Mouse (Mus musculus): Measurements from ENCODE around the gene Crb2. TPM values are rescaled to one million over a fixed set of nuclear protein-coding genes. Genes with fewer than 3 reads are reported as not detected.

Gene Crb2
- polyA plus RNA-seq, 1 experiment from 2014 or later = 4.2 TPM

DNA sequence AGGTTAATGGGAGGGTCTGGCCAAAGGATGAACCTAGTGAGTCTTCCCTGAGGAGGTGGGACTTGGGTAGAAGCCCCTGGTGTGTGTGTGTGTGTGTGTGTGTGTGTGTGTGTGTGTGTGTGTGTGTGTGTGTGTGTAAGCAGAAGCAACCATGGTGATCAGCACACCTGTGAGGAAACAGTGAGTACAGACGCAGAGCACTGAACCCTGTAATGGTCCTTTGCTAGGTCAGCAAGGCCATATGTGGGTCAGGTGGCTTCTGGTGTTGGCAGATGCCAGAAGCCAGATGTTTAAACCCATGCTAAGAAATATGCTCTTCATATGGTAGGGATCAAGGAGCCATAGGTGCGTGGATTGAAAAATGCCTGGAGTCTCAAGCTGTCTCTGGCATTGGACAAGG, 11.5 kb upstream of the Crb2 start:
- Histone ChIP-seq H3K4me1 (ENCODE audit: control insufficient read depth, insufficient read depth, low read length) (peaks cover 19% of the 10 kb centered on the region), H3K36me3 (ENCODE audit: control insufficient read depth, insufficient read depth, low read length) (no peaks in the 10 kb centered on the region), H3K9ac (ENCODE audit: low read depth, low read length) (no peak overlapping the region), H3K4me3 (ENCODE audit: low read depth, low read length) (no peak overlapping the region), H3K27me3 (ENCODE audit: control insufficient read depth, insufficient read depth, low read depth, low read length) (no peaks in the 10 kb centered on the region), H3K4me2 (ENCODE audit: low read length) (no peak overlapping the region), H3K9me3 (replicated peaks; ENCODE audit: control insufficient read depth, low read length, poor library complexity, severe bottlenecking) (no peaks in the 10 kb centered on the region), H3K27ac (ENCODE audit: low read length) (no peak overlapping the region)
- no peak for ATAC-seq
- whole genome bisulfite sequencing = 97% methylated on average over 2 of the region's 2 CpGs

GRCm38 (mm10) chr2:37765082-37765483, 11.0 kb upstream of the Crb2 start:
- H3K4me3 ChIP-seq (ENCODE audit: low read depth, low read length) = no peak overlapping the region
- peak overlapping the region; percentile 8; the same call in 1 of the 2 replicates for H3K9ac ChIP-seq (ENCODE audit: low read depth, low read length)
- WGBS = 25% methylated on average over 21 of the region's 21 CpGs
- no peak overlapping the region; the same call in 1 of the 2 replicates for H3K4me2 ChIP-seq (ENCODE audit: low read length)
- no peaks in the 10 kb centered on the region for H3K27me3 ChIP-seq (ENCODE audit: control insufficient read depth, insufficient read depth, low read depth, low read length)
- H3K36me3 ChIP-seq (ENCODE audit: control insufficient read depth, insufficient read depth, low read length) = no peaks in the 10 kb centered on the region
- no peak overlapping the region for H3K27ac ChIP-seq (ENCODE audit: low read length)
- peaks cover 19% of the 10 kb centered on the region for H3K4me1 ChIP-seq (ENCODE audit: control insufficient read depth, insufficient read depth, low read length)
- no peaks in the 10 kb centered on the region for H3K9me3 ChIP-seq (replicated peaks; ENCODE audit: control insufficient read depth, low read length, poor library complexity, severe bottlenecking)
- no peak for ATAC-seq

GRCm38 (mm10) chr2:37766027-37766761, 9.9 kb upstream of the Crb2 start:
- no peak for ATAC-seq
- no peak overlapping the region for H3K9ac ChIP-seq (ENCODE audit: low read depth, low read length)
- 31% methylated on average over 10 of the region's 11 CpGs for WGBS

DNA sequence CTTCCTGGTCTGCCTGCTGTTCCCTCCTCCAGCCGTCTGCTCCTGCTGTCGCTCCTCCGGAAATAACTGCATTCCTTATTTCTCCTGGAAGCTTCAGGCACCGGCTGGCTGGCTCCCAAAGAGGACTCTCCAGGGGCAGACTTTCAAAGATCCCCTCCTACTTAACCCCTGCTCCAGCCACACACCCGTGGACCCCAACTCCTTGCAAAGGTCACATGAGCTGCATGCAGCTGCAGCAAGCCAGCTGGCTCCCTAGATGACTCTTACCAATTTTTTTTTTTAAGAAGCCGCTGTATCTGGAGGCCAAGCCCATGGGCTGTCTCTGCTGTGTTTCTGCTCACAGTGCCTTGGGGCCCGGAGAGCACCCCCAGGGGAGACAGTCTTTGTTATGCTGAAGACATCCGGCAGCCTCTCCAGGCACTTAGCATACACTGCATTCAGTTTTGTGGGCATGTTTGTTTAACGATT, 8.9 kb upstream of the Crb2 start:
- Histone ChIP-seq H3K4me2 (ENCODE audit: low read length) (no peak overlapping the region; the same call in 1 of the 2 replicates), H3K4me1 (ENCODE audit: control insufficient read depth, insufficient read depth, low read length) (peaks cover 19% of the 10 kb centered on the region), H3K27me3 (ENCODE audit: control insufficient read depth, insufficient read depth, low read depth, low read length) (no peaks in the 10 kb centered on the region), H3K9ac (ENCODE audit: low read depth, low read length) (no peak overlapping the region), H3K9me3 (replicated peaks; ENCODE audit: control insufficient read depth, low read length, poor library complexity, severe bottlenecking) (no peaks in the 10 kb centered on the region), H3K4me3 (ENCODE audit: low read depth, low read length) (no peak overlapping the region), H3K27ac (ENCODE audit: low read length) (no peak overlapping the region; the same call in 1 of the 2 replicates), H3K36me3 (ENCODE audit: control insufficient read depth, insufficient read depth, low read length) (no peaks in the 10 kb centered on the region)
- ATAC-seq = no peak
- 2% methylated on average over 9 of the region's 9 CpGs for WGBS

More at GRCm38 (mm10) chr2:37766027-37766761, 9.9 kb upstream of the Crb2 start:
- peaks cover 19% of the 10 kb centered on the region for H3K4me1 ChIP-seq (ENCODE audit: control insufficient read depth, insufficient read depth, low read length)
- no peak overlapping the region for H3K27ac ChIP-seq (ENCODE audit: low read length)
- no peaks in the 10 kb centered on the region for H3K9me3 ChIP-seq (replicated peaks; ENCODE audit: control insufficient read depth, low read length, poor library complexity, severe bottlenecking)
- H3K27me3 ChIP-seq (ENCODE audit: control insufficient read depth, insufficient read depth, low read depth, low read length) = no peaks in the 10 kb centered on the region
- H3K4me2 ChIP-seq (ENCODE audit: low read length) = no peak overlapping the region
- no peak overlapping the region for H3K4me3 ChIP-seq (ENCODE audit: low read depth, low read length)
- H3K36me3 ChIP-seq (ENCODE audit: control insufficient read depth, insufficient read depth, low read length) = no peaks in the 10 kb centered on the region

DNA sequence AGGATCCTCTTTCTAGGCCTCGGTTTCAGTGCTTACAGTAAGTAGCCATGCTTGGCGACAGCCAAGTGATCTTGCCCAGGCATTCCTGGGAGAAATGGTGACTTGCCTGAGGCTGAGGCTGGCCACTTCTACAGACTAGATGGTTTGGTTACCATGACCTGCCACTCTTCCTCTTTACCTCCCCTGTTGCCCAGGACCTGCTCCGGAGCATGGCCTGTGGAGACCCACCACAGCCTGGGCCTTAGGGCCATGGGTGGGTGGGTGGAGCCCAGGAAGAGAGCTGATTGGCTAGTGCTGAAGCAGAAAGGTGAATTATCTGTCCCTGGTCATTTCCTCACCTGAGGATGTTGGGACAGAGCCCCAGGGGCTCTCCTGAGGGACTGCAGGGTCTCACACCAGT, 8.3 kb upstream of the Crb2 start:
- peaks cover 19% of the 10 kb centered on the region for H3K4me1 ChIP-seq (ENCODE audit: control insufficient read depth, insufficient read depth, low read length)
- no peak for ATAC-seq
- WGBS = 46% methylated on average over 3 of the region's 3 CpGs

DNA sequence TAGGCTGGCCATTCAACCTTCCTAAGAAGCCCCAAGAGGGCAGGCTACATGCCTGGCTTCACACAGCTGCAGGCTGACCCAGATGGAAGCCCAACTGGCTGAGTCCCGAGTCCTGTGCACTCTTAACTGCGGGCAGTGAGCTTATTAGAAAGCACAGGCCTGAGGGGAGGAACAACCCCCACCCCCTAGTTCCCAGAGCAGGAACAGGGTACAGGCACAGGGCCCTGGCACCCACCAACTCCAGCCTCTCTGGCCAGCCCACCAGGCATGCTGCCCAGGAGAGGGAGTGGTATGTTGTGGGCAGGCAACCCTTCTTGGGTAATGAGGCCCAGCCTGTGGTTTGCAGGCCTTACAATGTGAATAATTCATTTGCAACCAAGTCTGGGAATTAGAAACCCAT, 7.1 kb upstream of the Crb2 start:
- Histone ChIP-seq H3K9me3 (replicated peaks; ENCODE audit: control insufficient read depth, low read length, poor library complexity, severe bottlenecking) (no peaks in the 10 kb centered on the region), H3K27me3 (ENCODE audit: control insufficient read depth, insufficient read depth, low read depth, low read length) (no peaks in the 10 kb centered on the region), H3K36me3 (ENCODE audit: control insufficient read depth, insufficient read depth, low read length) (no peaks in the 10 kb centered on the region), H3K27ac (ENCODE audit: low read length) (no peak overlapping the region), H3K4me3 (ENCODE audit: low read depth, low read length) (no peak overlapping the region), H3K9ac (ENCODE audit: low read depth, low read length) (no peak overlapping the region), H3K4me1 (ENCODE audit: control insufficient read depth, insufficient read depth, low read length) (peaks cover 19% of the 10 kb centered on the region), H3K4me2 (ENCODE audit: low read length) (no peak overlapping the region)
- peak; percentile 61 for ATAC-seq
- 29% methylated on average over 2 of the region's 2 CpGs for WGBS

More for the DNA sequence above, 8.3 kb upstream of the Crb2 start:
- no peak overlapping the region for H3K4me2 ChIP-seq (ENCODE audit: low read length)
- H3K4me3 ChIP-seq (ENCODE audit: low read depth, low read length) = no peak overlapping the region
- H3K9me3 ChIP-seq (replicated peaks; ENCODE audit: control insufficient read depth, low read length, poor library complexity, severe bottlenecking) = no peaks in the 10 kb centered on the region
- H3K9ac ChIP-seq (ENCODE audit: low read depth, low read length) = no peak overlapping the region
- H3K27me3 ChIP-seq (ENCODE audit: control insufficient read depth, insufficient read depth, low read depth, low read length) = no peaks in the 10 kb centered on the region
- H3K27ac ChIP-seq (ENCODE audit: low read length) = no peak overlapping the region
- H3K36me3 ChIP-seq (ENCODE audit: control insufficient read depth, insufficient read depth, low read length) = no peaks in the 10 kb centered on the region

- H3K27ac ChIP-seq (ENCODE audit: low read length) = no peak overlapping the region
- H3K9ac ChIP-seq (ENCODE audit: low read depth, low read length) = no peak overlapping the region
- ATAC-seq = no peak
- H3K9me3 ChIP-seq (replicated peaks; ENCODE audit: control insufficient read depth, low read length, poor library complexity, severe bottlenecking) = no peaks in the 10 kb centered on the region
- peaks cover 19% of the 10 kb centered on the region for H3K4me1 ChIP-seq (ENCODE audit: control insufficient read depth, insufficient read depth, low read length)
- H3K4me2 ChIP-seq (ENCODE audit: low read length) = no peak overlapping the region
- H3K27me3 ChIP-seq (ENCODE audit: control insufficient read depth, insufficient read depth, low read depth, low read length) = no peaks in the 10 kb centered on the region
- no peak overlapping the region for H3K4me3 ChIP-seq (ENCODE audit: low read depth, low read length)
- whole genome bisulfite sequencing = 87% methylated on average over 8 of the region's 8 CpGs
- no peaks in the 10 kb centered on the region for H3K36me3 ChIP-seq (ENCODE audit: control insufficient read depth, insufficient read depth, low read length)
These were observed 6.3 kb upstream of the Crb2 start for GRCm38 (mm10) chr2:37769793-37770192.

GRCm38 (mm10) chr2:37771618-37772285, 4.3 kb upstream of the Crb2 start:
- peaks cover 17% of the 10 kb centered on the region for H3K4me1 ChIP-seq (ENCODE audit: control insufficient read depth, insufficient read depth, low read length)
- H3K4me2 ChIP-seq (ENCODE audit: low read length) = peak overlapping the region; percentile 51
- H3K27me3 ChIP-seq (ENCODE audit: control insufficient read depth, insufficient read depth, low read depth, low read length) = no peaks in the 10 kb centered on the region
- H3K27ac ChIP-seq (ENCODE audit: low read length) = peak overlapping the region; percentile 51; the same call in 1 of the 2 replicates
- ATAC-seq = peak; percentile 42; the same call in 1 of the 2 replicates
- H3K9ac ChIP-seq (ENCODE audit: low read depth, low read length) = peak overlapping the region; percentile 60
- H3K9me3 ChIP-seq (replicated peaks; ENCODE audit: control insufficient read depth, low read length, poor library complexity, severe bottlenecking) = no peaks in the 10 kb centered on the region
- H3K36me3 ChIP-seq (ENCODE audit: control insufficient read depth, insufficient read depth, low read length) = no peaks in the 10 kb centered on the region
- peak overlapping the region; percentile 40 for H3K4me3 ChIP-seq (ENCODE audit: low read depth, low read length)
- under 1% methylated on average over 18 of the region's 18 CpGs for WGBS

DNA sequence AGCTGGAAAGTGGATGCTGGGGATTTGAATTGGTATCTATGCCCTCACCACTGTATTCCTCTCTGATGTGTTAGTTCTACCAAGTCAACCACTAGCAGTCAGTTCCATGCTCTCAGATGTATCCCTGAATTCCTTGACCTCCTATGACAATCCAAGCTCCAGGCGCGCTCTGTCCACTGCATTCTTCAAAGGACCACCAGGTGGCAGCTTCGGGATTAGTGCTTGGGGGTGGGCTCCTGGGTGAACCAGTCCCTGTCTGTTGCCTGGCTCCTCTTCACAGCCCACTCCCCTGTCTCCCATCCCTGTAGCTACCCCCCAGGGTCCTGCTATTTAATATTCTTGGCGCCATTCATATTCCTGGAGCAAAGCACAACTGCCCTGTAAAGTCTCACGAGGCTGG, 1.5 kb upstream of the Crb2 start:
- Histone ChIP-seq H3K4me1 (ENCODE audit: control insufficient read depth, insufficient read depth, low read length) (peaks cover 17% of the 10 kb centered on the region), H3K4me3 (ENCODE audit: low read depth, low read length) (no peak overlapping the region), H3K36me3 (ENCODE audit: control insufficient read depth, insufficient read depth, low read length) (no peaks in the 10 kb centered on the region), H3K9me3 (replicated peaks; ENCODE audit: control insufficient read depth, low read length, poor library complexity, severe bottlenecking) (no peaks in the 10 kb centered on the region), H3K4me2 (ENCODE audit: low read length) (no peak overlapping the region), H3K27me3 (ENCODE audit: control insufficient read depth, insufficient read depth, low read depth, low read length) (no peaks in the 10 kb centered on the region), H3K9ac (ENCODE audit: low read depth, low read length) (no peak overlapping the region), H3K27ac (ENCODE audit: low read length) (no peak overlapping the region)
- no peak for ATAC-seq
- WGBS = 4% methylated on average over 5 of the region's 5 CpGs

Data from midbrain, embryonic 16.5 days (tissue).